28 mouse cellular contexts compared by ENCODE assay signal in genomic region chr1:136571530-136571929, GRCm38 (mm10).
"Had no signal": no experiment of that assay in that cellular context is flagged by ENCODE, and none has a peak within 500 bp of the region (broad histone marks: within the 10 kb centered on the region; RNA-seq: fewer than 3 reads in every experiment).

No protein-coding gene starts in this region.

- H3K4me1 ChIP-seq: intestine, embryonic 15.5 days had no signal

- H3K27ac ChIP-seq: heart, adult 2 months; heart, embryonic 13.5 days; heart, embryonic 15.5 days; hindbrain, embryonic 10.5 days; hindbrain, embryonic 12.5 days; hindbrain, embryonic 14.5 days; intestine, embryonic 15.5 days; layer of hippocampus, adult 2 months; left cerebral cortex, adult 2 months; limb, embryonic 10.5 days; limb, embryonic 12.5 days; liver, embryonic 13.5 days had no signal

- DNase-seq: gastrocnemius, postnatal 14 days; gastrocnemius, postnatal 36 days; heart, adult 11 months; heart, adult 2 months; heart, postnatal 14 days; heart, postnatal 36 days; kidney, adult 18-20 months; kidney, adult 8-10 months; kidney, postnatal 10 days; kidney, postnatal 25 days; kidney, postnatal 4 days; liver; liver, embryonic 13.5 days had no signal

- H3K27me3 ChIP-seq: heart, embryonic 15.5 days; intestine, embryonic 15.5 days; liver, embryonic 13.5 days had no signal

- H3K9ac ChIP-seq: heart, embryonic 13.5 days; heart, embryonic 15.5 days; hindbrain, embryonic 12.5 days; hindbrain, embryonic 14.5 days; intestine, embryonic 15.5 days; limb, embryonic 12.5 days; liver, embryonic 13.5 days had no signal

- H3K4me2 ChIP-seq: heart, embryonic 11.5 days; heart, embryonic 13.5 days; heart, embryonic 15.5 days; hindbrain, embryonic 12.5 days; hindbrain, embryonic 14.5 days; intestine, embryonic 15.5 days; limb, embryonic 12.5 days; liver, embryonic 11.5 days; liver, embryonic 13.5 days had no signal

- ATAC-seq: hindbrain, embryonic 16.5 days; inflammation-experienced regulatory T-cells, adult 6 months; intestine, embryonic 15.5 days; intestine, postnatal 0 days had no signal

- H3K4me3 ChIP-seq: heart, adult 2 months; heart, embryonic 13.5 days; heart, embryonic 15.5 days; hindbrain, embryonic 10.5 days; hindbrain, embryonic 12.5 days; intestine, embryonic 15.5 days; layer of hippocampus, adult 2 months; left cerebral cortex, adult 2 months; limb, embryonic 10.5 days; limb, embryonic 12.5 days; liver, embryonic 13.5 days had no signal

- H3K36me3 ChIP-seq: heart, embryonic 13.5 days; heart, embryonic 15.5 days; hindbrain, embryonic 10.5 days; hindbrain, embryonic 12.5 days; intestine, embryonic 15.5 days; limb, embryonic 10.5 days; limb, embryonic 12.5 days; liver, embryonic 13.5 days had no signal

- H3K9me3 ChIP-seq: heart, embryonic 13.5 days; heart, embryonic 15.5 days; hindbrain, embryonic 10.5 days; hindbrain, embryonic 12.5 days; intestine, embryonic 15.5 days; limb, embryonic 10.5 days; limb, embryonic 12.5 days; liver, embryonic 13.5 days had no signal
